Mouse (Mus musculus) embryonic facial prominence, embryonic 12.5 days (tissue): Measurements from ENCODE around the gene Gm20521. TPM values are rescaled to one million over a fixed set of nuclear protein-coding genes. Genes with fewer than 3 reads are reported as not detected.

Experiments
- polyA plus RNA-seq: library from polyadenylated mRNA; unstranded; fragments of >200 nt; fragmentation: Nextera tagmentation; extraction: Ambion mirVana; gene quantifications from 2 replicates; pipeline ENCODE4 v1.2.1, GENCODE M21; 2016

Gene Gm20521
- polyA plus RNA-seq, 1 experiment from 2014 or later, result 0.24 TPM

Other genes starting within 250 kb of the Gm20521 start
- 1.1 TPM in 1 of 2 replicates, not detected in the other for gene Gm17606, start 242.5 kb upstream of the Gm20521 start, polyA plus RNA-seq
- 10.8 and 11.9 TPM in 2 replicates for gene Cdh24, start 242.1 kb upstream of the Gm20521 start, polyA plus RNA-seq
- 94.4 and 106 TPM in 2 replicates for gene 1700123O20Rik, start 197.2 kb upstream of the Gm20521 start, polyA plus RNA-seq
- 150 and 157 TPM in 2 replicates for gene Acin1, start 196.5 kb upstream of the Gm20521 start, polyA plus RNA-seq
- gene Gm29776, start 184.6 kb upstream of the Gm20521 start, polyA plus RNA-seq, result 0.09 and 0.19 TPM in 2 replicates
- gene Cebpe, start 171.3 kb upstream of the Gm20521 start, polyA plus RNA-seq, result 0.42 TPM in 1 of 2 replicates, not detected in the other
- 3.3 and 4.4 TPM in 2 replicates for gene Slc7a8, start 101.5 kb upstream of the Gm20521 start, polyA plus RNA-seq
- not detected in 2 replicates for gene Rnf212b, start 69.3 kb upstream of the Gm20521 start, polyA plus RNA-seq
- gene Homez, start 12.5 kb upstream of the Gm20521 start, polyA plus RNA-seq, result 12.6 and 14.2 TPM in 2 replicates
- 0.56 and 1.3 TPM in 2 replicates for gene Ppp1r3e, start 5.9 kb upstream of the Gm20521 start, polyA plus RNA-seq
- 2.8 and 3.6 TPM in 2 replicates for gene Bcl2l2, start 64 bp upstream of the Gm20521 start, polyA plus RNA-seq
- gene Pabpn1, start 9.1 kb downstream of the Gm20521 start, polyA plus RNA-seq, result 199 and 201 TPM in 2 replicates
- 114 and 122 TPM in 2 replicates for gene Slc22a17, start 29.7 kb downstream of the Gm20521 start, polyA plus RNA-seq
- 49.0 and 49.3 TPM in 2 replicates for gene Efs, start 42.7 kb downstream of the Gm20521 start, polyA plus RNA-seq
- gene Il25, start 49.3 kb downstream of the Gm20521 start, polyA plus RNA-seq, result 0.15 TPM in 1 of 2 replicates, not detected in the other
- gene Cmtm5, start 52.8 kb downstream of the Gm20521 start, polyA plus RNA-seq, result 6.2 and 9.5 TPM in 2 replicates
- 2.2 and 3.2 TPM in 2 replicates for gene Myh6, start 83.5 kb downstream of the Gm20521 start, polyA plus RNA-seq
- not detected in 2 replicates for gene Gm17428, start 93.5 kb downstream of the Gm20521 start, polyA plus RNA-seq
- gene Myh7, start 111.2 kb downstream of the Gm20521 start, polyA plus RNA-seq, result 7.6 and 8.3 TPM in 2 replicates
- gene Ngdn, start 132.0 kb downstream of the Gm20521 start, polyA plus RNA-seq, result 79.9 and 81.3 TPM in 2 replicates
- 7.9 TPM in 2 replicates for gene Zfhx2, start 208.9 kb downstream of the Gm20521 start, polyA plus RNA-seq
- gene Thtpa, start 211.3 kb downstream of the Gm20521 start, polyA plus RNA-seq, result 22.2 and 24.2 TPM in 2 replicates
- 14.8 and 17.2 TPM in 2 replicates for gene Ap1g2, start 223.2 kb downstream of the Gm20521 start, polyA plus RNA-seq
- gene Jph4, start 233.5 kb downstream of the Gm20521 start, polyA plus RNA-seq, result 2.6 and 2.9 TPM in 2 replicates